Mouse (Mus musculus) heart, postnatal 25 days (tissue): ENCODE measurements around the gene Aplp1. TPM values are rescaled to one million over a fixed set of nuclear protein-coding genes. Genes with fewer than 3 reads are reported as not detected.
A peak's percentile ranks its signal among the peaks of the same experiment; 100 is the strongest.

Experiments used
- DNase-seq: peaks from one replicate; pipeline ENCODE4 v3.0.0; 2022; ENCODE audit warnings: low spot score
- intact Hi-C: fragments of 180-260 bp; cut with DNase I; formaldehyde crosslinking; loops from one replicate; pipeline ENCODE4 v1.15.1; 2025
- total RNA-seq, 2 experiments: library from RNA; stranded (reverse); gene quantifications; 2 replicates each; pipeline ENCODE4 v1.2.3; 2021

Gene Aplp1
- total RNA-seq, 2 experiments from 2014 or later, result 3.5 TPM

DNA sequence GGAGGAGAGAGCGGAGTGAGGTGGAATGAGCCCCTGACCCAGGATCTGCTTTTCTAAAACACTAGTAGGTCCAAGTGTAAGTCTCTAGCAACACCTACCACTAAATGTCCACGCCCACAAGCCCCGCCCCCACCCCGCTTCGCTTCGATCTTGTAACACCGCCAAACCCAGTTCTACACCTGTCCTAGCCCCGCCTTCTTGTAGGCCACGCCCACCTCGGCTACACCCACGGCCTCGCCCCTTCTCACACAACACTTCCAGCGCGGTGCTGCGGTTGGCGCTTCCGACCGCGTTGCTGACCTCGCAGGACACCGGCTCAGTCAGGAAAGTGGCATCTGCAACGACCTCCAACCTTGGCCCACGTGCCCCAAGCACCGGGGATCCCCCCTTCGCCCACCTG lies 8.4 kb upstream of the Aplp1 start:
- intact Hi-C loops, result no loop called here
- DNase-seq, result no peak

GRCm38 (mm10) chr7:30453327-30453726 lies 8.0 kb upstream of the Aplp1 start:
- no peak for DNase-seq
- intact Hi-C loops, result no loop called here

DNA sequence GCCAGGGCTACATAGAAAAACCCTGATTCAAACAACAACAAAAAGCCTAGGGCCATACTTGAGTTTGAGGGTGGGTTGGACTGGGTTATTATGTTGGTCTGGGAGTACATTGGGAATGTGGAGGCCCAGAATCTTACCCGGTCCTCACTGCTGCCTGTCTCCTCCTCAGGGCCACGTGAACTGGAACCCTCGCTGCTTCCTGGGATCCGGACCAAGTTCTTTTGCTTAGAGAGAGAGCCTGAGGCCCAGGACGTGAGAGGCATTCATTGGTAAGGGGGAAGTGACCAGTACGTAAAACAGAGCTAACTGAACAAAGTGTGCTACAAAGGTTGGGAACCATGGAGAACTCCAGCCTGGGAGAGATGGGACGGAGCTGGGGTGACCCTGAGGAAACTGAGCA lies 4.9 kb upstream of the Aplp1 start:
- intact Hi-C loops, result no loop called here
- DNase-seq, result no peak

- intact Hi-C loops, result loop anchor here (5.0 kb wide), 1 partner anchor 48 kb away; the partner anchor contains the start of gene Prodh2
- no peak for DNase-seq
Observed at GRCm38 (mm10) chr7:30444154-30444970, 973 bp downstream of the Aplp1 start.

DNA sequence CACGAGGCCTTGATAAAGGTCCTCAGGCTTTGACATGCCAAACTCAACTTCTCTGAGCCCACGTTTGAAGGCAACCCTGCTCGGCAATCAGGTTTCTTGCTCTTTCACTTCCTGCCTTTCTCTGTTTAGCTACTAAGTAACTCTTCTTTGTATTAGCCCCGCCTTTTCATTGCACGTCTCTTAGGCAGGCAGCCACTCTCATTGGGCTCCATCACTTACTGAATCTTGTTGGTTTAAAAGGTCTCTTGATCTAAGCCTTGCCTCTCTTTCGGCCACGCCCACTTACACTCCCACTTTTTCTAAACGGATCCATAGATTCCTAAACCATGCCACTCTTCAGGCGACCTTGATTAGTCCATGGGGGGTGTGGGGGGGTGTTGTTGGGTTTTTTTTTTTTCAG lies 1.6 kb downstream of the Aplp1 start:
- no peak for DNase-seq
- intact Hi-C loops, result loop anchor here (5.0 kb wide), 1 partner anchor 49 kb away; the partner anchor contains the start of gene Prodh2

- intact Hi-C loops, result loop anchor here (5.0 kb wide), 1 partner anchor 52 kb away; the partner anchor contains the start of gene Prodh2
- DNase-seq, result no peak
Observed at GRCm38 (mm10) chr7:30440697-30441096, 4.6 kb downstream of the Aplp1 start.

DNA sequence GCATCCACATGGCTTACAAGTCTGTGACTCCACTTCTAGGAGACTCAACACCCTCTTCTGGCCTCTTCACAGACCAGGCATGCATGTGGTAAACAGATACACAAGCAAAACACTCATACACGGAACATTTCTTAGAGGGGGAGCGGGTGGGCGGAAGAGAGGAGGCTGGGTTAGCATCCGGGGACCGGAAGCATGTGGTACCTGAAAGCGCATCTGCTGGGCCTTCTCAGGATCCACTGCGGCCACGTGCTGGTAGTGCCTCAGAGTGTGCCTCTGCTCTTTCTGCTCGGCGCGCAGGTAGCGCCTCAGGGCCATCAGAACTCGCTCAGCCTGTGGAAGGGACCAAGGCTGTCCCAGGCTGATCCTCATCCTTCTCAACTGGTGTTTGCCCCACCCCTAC lies 5.6 kb downstream of the Aplp1 start:
- intact Hi-C loops, result loop anchor here (5.0 kb wide), 1 partner anchor 53 kb away; the partner anchor contains the start of gene Prodh2
- DNase-seq, result no peak

DNA sequence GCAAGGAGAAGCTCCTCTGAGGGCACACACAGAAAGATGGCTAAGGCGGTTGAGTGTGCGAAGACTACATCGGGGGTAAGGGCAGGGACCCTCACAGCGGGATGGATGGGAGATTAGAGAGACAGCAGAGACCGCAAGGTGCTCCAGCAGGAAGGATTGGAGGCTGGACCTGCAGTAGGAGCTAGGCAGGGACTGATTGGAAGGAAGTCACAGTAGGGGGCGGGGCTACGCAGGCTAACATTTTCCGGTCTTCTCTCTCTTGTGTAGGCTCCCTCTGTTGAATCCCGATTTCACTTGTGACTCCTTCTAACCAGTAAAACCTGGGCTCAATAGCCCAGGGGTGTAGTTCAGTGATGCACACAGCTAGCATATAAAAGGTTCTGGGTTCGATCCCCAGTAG lies 8.5 kb downstream of the Aplp1 start:
- DNase-seq, result no peak
- intact Hi-C loops, result no loop called here

DNA sequence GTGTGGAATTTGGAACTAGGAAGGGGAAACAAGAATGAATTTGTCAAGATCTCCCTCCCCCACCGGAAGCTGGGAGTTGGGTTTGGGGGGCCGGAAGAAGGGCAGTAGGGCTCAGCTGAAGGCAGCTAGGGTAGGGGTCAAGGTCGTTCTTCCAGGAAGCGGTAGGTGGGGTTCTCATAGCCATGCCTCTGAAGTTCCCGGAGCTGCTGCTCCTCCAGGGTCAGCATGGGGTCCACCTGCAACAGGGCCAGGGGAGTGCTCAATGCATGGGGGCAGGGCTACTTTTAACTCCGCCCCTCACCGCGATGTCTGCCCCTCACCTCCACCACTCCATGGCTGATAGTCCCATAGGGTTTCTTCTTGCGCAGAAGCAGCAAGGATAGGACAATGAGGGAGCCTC lies 10.2 kb downstream of the Aplp1 start:
- intact Hi-C loops, result no loop called here
- no peak for DNase-seq

DNA sequence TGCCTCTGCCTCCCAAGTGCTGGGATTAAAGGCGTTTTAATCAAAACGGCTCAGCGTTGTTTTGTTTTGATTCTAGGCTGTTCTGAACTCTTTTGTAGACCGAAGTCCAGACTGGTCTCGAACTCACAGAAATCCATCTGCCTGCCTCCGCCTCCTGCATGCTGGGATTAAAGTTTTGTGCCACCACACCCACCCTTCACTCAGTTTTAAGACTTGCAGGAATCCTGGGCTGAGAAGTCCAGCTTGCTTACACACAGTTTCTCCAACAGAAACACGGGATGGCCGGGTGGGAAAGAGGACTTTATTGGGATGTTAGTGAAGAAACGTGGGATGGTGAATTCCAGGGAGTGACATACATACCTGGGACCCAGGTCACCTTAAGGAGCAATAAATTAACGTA lies 10.6 kb downstream of the Aplp1 start:
- no peak for DNase-seq
- intact Hi-C loops, result no loop called here

GRCm38 (mm10) chr7:30434238-30434637 lies 11.1 kb downstream of the Aplp1 start:
- intact Hi-C loops, result no loop called here
- DNase-seq, result no peak

GRCm38 (mm10) chr7:30431793-30432192 lies 13.5 kb downstream of the Aplp1 start:
- intact Hi-C loops, result loop anchor here (1.0 kb wide), 1 partner anchor 58 kb away; no protein-coding TSS in a partner anchor
- DNase-seq, result no peak

GRCm38 (mm10) chr7:30430191-30430590 lies 15.1 kb downstream of the Aplp1 start:
- no peak for DNase-seq
- intact Hi-C loops, result no loop called here

- intact Hi-C loops, result no loop called here
- no peak for DNase-seq
Observed at GRCm38 (mm10) chr7:30429327-30429726, 16.0 kb downstream of the Aplp1 start.

- intact Hi-C loops, result no loop called here
- DNase-seq, result no peak
Observed at GRCm38 (mm10) chr7:30423071-30423641, 22.2 kb downstream of the Aplp1 start.

DNA sequence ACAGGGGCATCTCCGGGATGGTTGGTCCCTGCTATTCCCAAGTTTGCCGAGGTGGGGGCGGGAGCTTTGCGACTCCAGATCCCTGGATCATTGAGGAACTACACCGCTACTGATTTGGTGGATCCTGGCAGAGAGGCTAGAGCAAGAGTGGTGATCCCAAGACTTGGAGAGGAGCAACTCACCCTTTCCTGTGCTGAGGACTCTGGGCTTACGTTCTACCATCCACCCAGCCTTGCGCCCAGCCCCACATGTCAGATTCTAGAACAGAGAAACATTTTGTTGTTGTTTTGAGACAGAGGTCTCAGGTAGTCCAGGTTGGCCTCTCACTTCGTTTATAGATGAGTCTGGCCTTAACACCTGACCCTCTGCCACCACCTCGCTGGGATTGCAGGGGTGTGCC lies 22.8 kb downstream of the Aplp1 start:
- intact Hi-C loops, result no loop called here
- no peak for DNase-seq

GRCm38 (mm10) chr7:30421890-30422435 lies 23.4 kb downstream of the Aplp1 start:
- intact Hi-C loops, result no loop called here
- peak; percentile 60 for DNase-seq

DNA sequence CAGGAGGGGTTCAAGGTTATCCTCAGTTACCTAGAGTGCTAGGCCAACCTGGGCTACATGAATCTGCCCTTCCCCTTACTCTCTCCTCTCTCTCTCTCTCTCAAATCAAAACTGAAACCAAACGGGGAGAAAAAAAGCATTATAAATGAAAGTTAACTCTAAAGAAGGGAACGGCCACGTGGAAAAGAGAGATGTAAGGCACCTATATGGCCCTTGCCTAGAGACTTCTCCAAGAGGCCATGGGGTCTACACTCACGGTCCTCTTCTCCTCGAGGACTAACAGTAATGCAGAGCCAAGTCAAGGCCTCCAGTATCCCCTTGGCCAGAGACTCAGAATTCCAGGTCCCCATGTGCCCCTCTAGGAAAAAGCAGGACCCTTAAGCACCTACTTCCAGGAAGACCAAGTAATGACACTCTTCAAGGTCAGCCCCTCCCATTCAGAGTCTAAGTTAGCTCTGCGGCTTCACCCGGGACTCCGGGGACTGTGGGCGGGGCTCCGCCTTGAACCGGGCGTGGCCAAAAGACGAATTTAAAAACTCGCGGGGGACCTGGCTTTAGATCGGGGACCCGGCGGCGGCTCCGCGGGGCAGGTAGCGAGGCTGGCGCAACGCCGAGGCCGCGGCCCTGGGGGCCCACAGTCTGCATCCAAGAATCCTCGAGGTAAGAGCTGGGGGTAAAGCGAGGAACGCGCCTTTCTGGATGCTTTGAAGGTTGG lies 24.0 kb downstream of the Aplp1 start, which contains the start of gene Nfkbid:
Nfkbid (plus strand) TSS at position 558 of the 715 bp plus-strand sequence.
- intact Hi-C loops, result no loop called here
- peak; percentile 30 for DNase-seq

GRCm38 (mm10) chr7:30420673-30421072 lies 24.7 kb downstream of the Aplp1 start:
- intact Hi-C loops, result no loop called here

More at GRCm38 (mm10) chr7:30420673-30421072, 24.7 kb downstream of the Aplp1 start:
- no peak for DNase-seq
